12 mouse cellular contexts compared by ENCODE assay signal in the genomic region with DNA sequence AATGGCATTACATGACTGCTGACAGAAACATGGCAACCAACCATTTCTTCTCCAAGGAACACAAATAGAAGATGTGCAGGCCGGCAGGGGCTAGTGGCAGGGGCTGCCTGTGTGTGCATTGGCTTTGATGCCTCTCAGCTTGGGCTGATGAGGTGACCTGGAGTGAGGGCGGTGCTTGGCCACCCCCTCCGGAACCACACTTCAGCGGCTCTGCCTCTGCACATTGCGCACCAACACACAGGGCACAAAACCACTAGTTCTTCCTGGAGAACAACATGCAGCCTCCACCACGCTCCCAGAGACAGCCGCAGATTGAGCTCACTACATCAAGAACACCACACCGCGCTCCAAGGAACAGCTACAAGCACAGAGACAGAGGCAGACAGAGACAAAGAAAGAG. TPM values are rescaled to one million over a fixed set of nuclear protein-coding genes. Genes with fewer than 3 reads are reported as not detected.
A peak's percentile ranks its signal among the peaks of the same experiment; 100 is the strongest.
DNase-seq lines count a peak whose midpoint lies in the region; ATAC-seq and TF ChIP-seq lines count a peak whose summit lies in the region.
"Had no signal": no experiment of that assay in that cellular context is flagged by ENCODE, and none has a peak within 500 bp of the region (broad histone marks: within the 10 kb centered on the region; RNA-seq: fewer than 3 reads in every experiment).

No protein-coding gene starts in this region.

- no peak overlapping the region; the same call in 1 of the 2 replicates for H3K4me3 ChIP-seq in layer of hippocampus, adult 2 months
- H3K4me3 ChIP-seq in heart, embryonic 15.5 days = no peak overlapping the region
- H3K4me3 ChIP-seq: erythroblast, embryonic 14.5 days; stomach, embryonic 15.5 days had no signal

- no peak overlapping the region for H3K4me2 ChIP-seq in heart, embryonic 15.5 days
- H3K4me2 ChIP-seq: stomach, embryonic 15.5 days had no signal

- ATAC-seq in heart, embryonic 15.5 days (replicated peaks; ENCODE audit: insufficient number of reproducible peaks, insufficient read depth, low FRiP score, low read depth) = no peak
- ATAC-seq in erythroid progenitor cell, adult 5-6 weeks (replicated peaks; ENCODE audit: low FRiP score, poor library complexity, severe bottlenecking) = no peak
- no peak for ATAC-seq in megakaryocyte progenitor cell, adult 5-6 weeks (replicated peaks; ENCODE audit: poor library complexity)

- H3K27ac ChIP-seq in layer of hippocampus, adult 2 months = peak overlapping the region; percentile 58; the same call in 1 of the 2 replicates
- peak overlapping the region; percentile 7; the same call in 1 of the 2 replicates for H3K27ac ChIP-seq in heart, embryonic 15.5 days
- H3K27ac ChIP-seq: stomach, embryonic 15.5 days had no signal

- no peak overlapping the region for H3K9ac ChIP-seq in heart, embryonic 15.5 days
- H3K9ac ChIP-seq: stomach, embryonic 15.5 days had no signal

- TF ChIP-seq CTCF in layer of hippocampus, adult 2 months (conservative IDR thresholded peaks at IDR 0.05) = no peak

- peaks cover 87% of the 10 kb centered on the region for H3K4me1 ChIP-seq in heart, embryonic 15.5 days (replicated peaks)

- H3K9me3 ChIP-seq in heart, embryonic 15.5 days (replicated peaks) = no peaks in the 10 kb centered on the region
- H3K9me3 ChIP-seq: stomach, embryonic 15.5 days had no signal

- 76% methylated on average over 9 of the region's 9 CpGs for WGBS in heart, embryonic 15.5 days

- DNase-seq in embryo, embryonic 10 days (ENCODE audit: low spot score) = peak; percentile 8
- no peak for DNase-seq in embryo, embryonic 9.5 days (ENCODE audit: extremely low spot score)
- DNase-seq in layer of hippocampus, adult 2 months (ENCODE audit: low spot score in 2 of 2) = no peak
- DNase-seq in layer of hippocampus, adult 9-11 months = no peak
- DNase-seq in CD4-positive helper T cell, adult 2 months (ENCODE audit: low read depth, low spot score) = peak; percentile 49
- DNase-seq: cerebellum, adult 18-20 months; left cerebral cortex, postnatal 4 days had no signal

- peaks cover 87% of the 10 kb centered on the region for H3K36me3 ChIP-seq in heart, embryonic 15.5 days

- no peaks in the 10 kb centered on the region for H3K27me3 ChIP-seq in heart, embryonic 15.5 days
- H3K27me3 ChIP-seq: stomach, embryonic 15.5 days had no signal

RNA-seq across cellular contexts. Expression of gene Hnrnpl, which starts 7.9 kb away (rescaled TPM):
- 100 to 1,000 TPM; 410 to 476 TPM for total RNA-seq in layer of hippocampus, adult 2 months (2021)
- 152 and 158 TPM in 2 replicates for polyA plus RNA-seq in heart, embryonic 15.5 days (2015; fragmentation: Nextera tagmentation; extraction: Ambion mirVana)
- 215 and 258 TPM in 2 replicates for total RNA-seq in erythroid progenitor cell, adult 5-6 weeks (2015; ENCODE audit: low replicate concordance)
- total RNA-seq in erythroid progenitor cell, adult 5-6 weeks (2017; ENCODE audit: low replicate concordance) = 202 and 252 TPM in 2 replicates
- total RNA-seq in megakaryocyte progenitor cell, adult 5-6 weeks (2015) = 419 and 433 TPM in 2 replicates
- 342 and 343 TPM in 2 replicates for total RNA-seq in megakaryocyte progenitor cell, adult 5-6 weeks (2017)

RNA-seq across cellular contexts. Expression of gene Ech1, which starts 8.8 kb away (rescaled TPM):
- total RNA-seq in layer of hippocampus, adult 2 months (2021) = 10 to 100 TPM; 66.4 to 68.8 TPM
- 224 and 234 TPM in 2 replicates for polyA plus RNA-seq in heart, embryonic 15.5 days (2015; fragmentation: Nextera tagmentation; extraction: Ambion mirVana)
- total RNA-seq in erythroid progenitor cell, adult 5-6 weeks (2015; ENCODE audit: low replicate concordance) = 34.2 and 61.2 TPM in 2 replicates
- total RNA-seq in erythroid progenitor cell, adult 5-6 weeks (2017; ENCODE audit: low replicate concordance) = 10.6 and 14.1 TPM in 2 replicates
- total RNA-seq in megakaryocyte progenitor cell, adult 5-6 weeks (2015) = 139 and 180 TPM in 2 replicates
- 93.3 and 110 TPM in 2 replicates for total RNA-seq in megakaryocyte progenitor cell, adult 5-6 weeks (2017)

RNA-seq across cellular contexts. Expression of gene Lgals4, which starts 17.5 kb away (rescaled TPM):
- total RNA-seq in layer of hippocampus, adult 2 months (2021) = 1 to 10 TPM; 4.4 to 6.8 TPM
- polyA plus RNA-seq in heart, embryonic 15.5 days (2015; fragmentation: Nextera tagmentation; extraction: Ambion mirVana) = 8.2 and 9.1 TPM in 2 replicates
- total RNA-seq in erythroid progenitor cell, adult 5-6 weeks (2015; ENCODE audit: low replicate concordance) = not detected in 2 replicates
- 0.91 and 1.5 TPM in 2 replicates for total RNA-seq in erythroid progenitor cell, adult 5-6 weeks (2017; ENCODE audit: low replicate concordance)
- total RNA-seq in megakaryocyte progenitor cell, adult 5-6 weeks (2015) = 16.1 and 22.9 TPM in 2 replicates
- 4.3 and 7.0 TPM in 2 replicates for total RNA-seq in megakaryocyte progenitor cell, adult 5-6 weeks (2017)

RNA-seq across cellular contexts. Expression of gene Rinl, which starts 27.4 kb away (rescaled TPM):
- total RNA-seq in layer of hippocampus, adult 2 months (2021) = 1 to 10 TPM; 2.6 to 4.5 TPM
- polyA plus RNA-seq in heart, embryonic 15.5 days (2015; fragmentation: Nextera tagmentation; extraction: Ambion mirVana) = 2.8 and 7.3 TPM in 2 replicates
- total RNA-seq in erythroid progenitor cell, adult 5-6 weeks (2015; ENCODE audit: low replicate concordance) = 4.3 and 8.8 TPM in 2 replicates
- total RNA-seq in erythroid progenitor cell, adult 5-6 weeks (2017; ENCODE audit: low replicate concordance) = 5.4 and 19.4 TPM in 2 replicates
- total RNA-seq in megakaryocyte progenitor cell, adult 5-6 weeks (2015) = 47.6 and 48.3 TPM in 2 replicates
- total RNA-seq in megakaryocyte progenitor cell, adult 5-6 weeks (2017) = 53.9 and 56.3 TPM in 2 replicates

RNA-seq across cellular contexts. Expression of gene Lgals7, which starts 47.5 kb away (rescaled TPM):
- not detected for total RNA-seq in layer of hippocampus, adult 2 months (2021)
- 1.7 and 2.7 TPM in 2 replicates for polyA plus RNA-seq in heart, embryonic 15.5 days (2015; fragmentation: Nextera tagmentation; extraction: Ambion mirVana)
- total RNA-seq in erythroid progenitor cell, adult 5-6 weeks (2015; ENCODE audit: low replicate concordance) = not detected in 2 replicates
- not detected in 2 replicates for total RNA-seq in erythroid progenitor cell, adult 5-6 weeks (2017; ENCODE audit: low replicate concordance)
- total RNA-seq in megakaryocyte progenitor cell, adult 5-6 weeks (2015) = 0.52 TPM in 1 of 2 replicates, not detected in the other
- total RNA-seq in megakaryocyte progenitor cell, adult 5-6 weeks (2017) = not detected in 2 replicates
- polyA plus RNA-seq: erythroblast, embryonic 14.5 days had no signal

Comparison
In these comparisons a context has a peak if more than half of its experiments do, and no peak if none do; other contexts are left out.
1. DNase-seq: peak in embryo, embryonic 10 days (single experiment) and CD4-positive helper T cell, adult 2 months (single experiment); none in embryo, embryonic 9.5 days (single experiment), layer of hippocampus, adult 2 months (0 of 2) and layer of hippocampus, adult 9-11 months (single experiment).